Mouse (Mus musculus): ENCODE measurements around the gene Stx17. TPM values are rescaled to one million over a fixed set of nuclear protein-coding genes. Genes with fewer than 3 reads are reported as not detected.

Stx17 gene
- polyA plus RNA-seq, 1 experiment from 2014 or later = 23.6 TPM

DNA sequence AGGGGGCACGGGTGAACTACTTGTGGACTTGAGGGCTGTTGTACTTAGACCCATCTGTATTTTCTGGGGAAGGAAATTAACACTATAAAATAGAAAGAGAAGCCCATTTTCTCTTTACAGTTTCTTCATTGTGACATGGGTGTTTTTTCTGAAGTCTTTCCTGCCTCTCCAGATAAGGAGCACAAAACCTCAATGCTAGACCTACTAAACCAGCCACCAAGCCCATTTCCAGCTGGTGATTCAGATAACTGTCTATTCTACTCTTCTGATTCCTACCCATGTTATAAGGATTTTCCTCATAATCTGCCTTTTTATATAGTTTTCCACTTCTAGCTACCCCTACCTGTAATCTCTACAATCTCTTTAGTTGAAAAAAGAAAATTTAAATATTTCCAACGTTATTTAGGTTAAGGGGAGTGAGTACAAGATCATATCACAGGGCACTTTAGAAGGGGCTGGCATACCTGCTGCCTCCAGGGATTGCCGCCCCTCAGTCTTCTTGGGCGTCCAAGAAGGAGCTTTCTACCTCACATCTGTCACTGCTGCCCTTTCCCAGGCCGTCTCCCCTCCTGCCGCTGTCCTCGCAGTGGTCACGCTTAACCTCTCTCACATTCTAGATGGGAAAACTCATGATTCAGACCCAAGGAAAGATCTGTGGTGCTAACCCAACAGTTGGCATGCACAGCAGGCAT, 57.5 kb downstream of the Stx17 start:
- ATAC-seq (ENCODE audit: low FRiP score) (no peak), DNase-seq (ENCODE audit: low spot score, missing footprints) (no peak)
- 0 out of 2 replicates have a peak, but pooled peaks cover 3% of the 10 kb centered on the region for H3K4me1 ChIP-seq (ENCODE audit: control insufficient read depth, insufficient read depth, low read length)
- H3K27ac ChIP-seq (ENCODE audit: low read depth, low read length) = no peak overlapping the region
- WGBS = 86% methylated on average over 8 of the region's 8 CpGs
- H3K9me3 ChIP-seq (ENCODE audit: control insufficient read depth, low read length) = no peaks in the 10 kb centered on the region
- no peaks in the 10 kb centered on the region for H3K27me3 ChIP-seq (ENCODE audit: control insufficient read depth, insufficient read depth, low read length)
- no peak overlapping the region for H3K4me2 ChIP-seq
- no peak overlapping the region for H3K9ac ChIP-seq (ENCODE audit: low read length)
- H3K36me3 ChIP-seq (ENCODE audit: control insufficient read depth, insufficient read depth, low read length) = no peaks in the 10 kb centered on the region
- H3K4me3 ChIP-seq (ENCODE audit: low read depth, low read length) = no peak overlapping the region

DNA sequence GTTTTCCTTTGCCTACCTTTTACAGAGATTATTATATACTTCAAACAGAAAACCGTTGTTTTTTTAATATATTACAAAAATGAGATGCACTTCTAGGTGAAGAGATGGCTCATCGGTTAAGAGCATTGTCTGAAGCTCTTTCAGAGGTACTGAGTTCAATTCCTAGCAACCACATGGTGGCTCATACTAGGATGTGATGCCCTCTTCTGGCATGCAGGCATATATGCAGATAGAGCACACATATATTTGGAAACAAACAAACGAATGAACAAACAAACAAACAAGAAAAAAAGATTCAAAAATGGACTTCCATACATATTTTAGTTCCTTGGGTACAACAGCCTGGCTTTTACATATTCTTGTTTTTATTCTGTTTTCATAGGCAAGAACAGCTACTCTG, 73.2 kb downstream of the Stx17 start:
- WGBS = 87% methylated on average over 3 of the region's 3 CpGs
- Histone ChIP-seq H3K9ac (ENCODE audit: low read length) (no peak overlapping the region), H3K36me3 (ENCODE audit: control insufficient read depth, insufficient read depth, low read length) (peaks cover 4% of the 10 kb centered on the region; the same call in 1 of the 2 replicates)

DNA sequence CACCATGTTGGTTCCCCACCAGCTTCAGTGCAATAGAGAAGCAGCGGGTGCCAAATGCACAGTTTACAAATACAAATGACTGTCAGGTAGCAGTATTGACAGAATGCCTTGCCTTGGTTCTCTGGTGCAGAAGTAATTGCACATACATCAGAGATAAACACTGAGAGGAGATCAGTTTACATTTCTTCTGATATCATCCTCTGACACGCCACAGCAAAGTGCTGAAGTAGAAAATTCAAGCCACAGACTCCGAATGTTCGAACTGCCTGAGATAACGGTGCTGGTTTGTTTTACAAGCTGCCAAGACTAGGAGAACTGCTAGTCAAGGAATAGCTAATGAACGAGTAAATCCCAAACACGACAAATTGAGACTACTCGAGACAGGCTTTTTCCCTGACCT, 73.7 kb downstream of the Stx17 start:
- WGBS = 88% methylated on average over 8 of the region's 8 CpGs
- Histone ChIP-seq H3K27ac (ENCODE audit: low read depth, low read length) (no peak overlapping the region), H3K9ac (ENCODE audit: low read length) (no peak overlapping the region), H3K4me1 (ENCODE audit: control insufficient read depth, insufficient read depth, low read length) (no peaks in the 10 kb centered on the region), H3K9me3 (ENCODE audit: control insufficient read depth, low read length) (no peaks in the 10 kb centered on the region), H3K4me2 (no peak overlapping the region), H3K4me3 (ENCODE audit: low read depth, low read length) (no peak overlapping the region), H3K27me3 (ENCODE audit: control insufficient read depth, insufficient read depth, low read length) (no peaks in the 10 kb centered on the region), H3K36me3 (ENCODE audit: control insufficient read depth, insufficient read depth, low read length) (peaks cover 4% of the 10 kb centered on the region; the same call in 1 of the 2 replicates)
- ATAC-seq (ENCODE audit: low FRiP score) (no peak), DNase-seq (ENCODE audit: low spot score, missing footprints) (no peak)

More for the DNA sequence above, 73.2 kb downstream of the Stx17 start:
- Histone ChIP-seq H3K9me3 (ENCODE audit: control insufficient read depth, low read length) (no peaks in the 10 kb centered on the region), H3K4me3 (ENCODE audit: low read depth, low read length) (no peak overlapping the region), H3K4me1 (ENCODE audit: control insufficient read depth, insufficient read depth, low read length) (no peaks in the 10 kb centered on the region), H3K27me3 (ENCODE audit: control insufficient read depth, insufficient read depth, low read length) (no peaks in the 10 kb centered on the region), H3K27ac (ENCODE audit: low read depth, low read length) (no peak overlapping the region), H3K4me2 (no peak overlapping the region)
- DNase-seq (ENCODE audit: low spot score, missing footprints) (no peak), ATAC-seq (ENCODE audit: low FRiP score) (no peak)

DNA sequence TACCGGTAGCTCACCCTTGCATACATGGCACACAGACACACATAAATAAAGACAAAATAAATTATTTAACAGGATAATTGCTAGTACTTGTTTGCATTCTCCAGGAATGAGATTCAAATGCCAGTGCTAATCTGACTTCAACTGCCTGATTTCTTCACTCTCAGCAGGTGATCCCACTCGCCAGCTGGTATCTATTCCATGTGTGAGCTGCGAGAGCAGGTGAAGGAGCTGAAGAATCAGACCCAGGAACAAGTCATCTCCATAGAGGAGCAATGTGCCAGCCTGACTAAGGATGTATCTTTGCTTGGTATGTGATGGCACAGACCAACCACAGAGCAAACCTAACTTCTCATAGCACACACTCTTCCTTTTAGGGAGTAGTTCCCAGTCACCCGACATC, 78.8 kb downstream of the Stx17 start:
- H3K9ac ChIP-seq (ENCODE audit: low read length) = no peak overlapping the region
- no peaks in the 10 kb centered on the region for H3K27me3 ChIP-seq (ENCODE audit: control insufficient read depth, insufficient read depth, low read length)
- no peak overlapping the region for H3K27ac ChIP-seq (ENCODE audit: low read depth, low read length)
- no peaks in the 10 kb centered on the region for H3K4me1 ChIP-seq (ENCODE audit: control insufficient read depth, insufficient read depth, low read length)
- no peaks in the 10 kb centered on the region for H3K9me3 ChIP-seq (ENCODE audit: control insufficient read depth, low read length)
- H3K4me3 ChIP-seq (ENCODE audit: low read depth, low read length) = no peak overlapping the region
- peaks cover 4% of the 10 kb centered on the region; the same call in 1 of the 2 replicates for H3K36me3 ChIP-seq (ENCODE audit: control insufficient read depth, insufficient read depth, low read length)
- ATAC-seq (ENCODE audit: low FRiP score) (no peak), DNase-seq (ENCODE audit: low spot score, missing footprints) (no peak)
- 90% methylated on average over 4 of the region's 4 CpGs for WGBS
- no peak overlapping the region for H3K4me2 ChIP-seq

DNA sequence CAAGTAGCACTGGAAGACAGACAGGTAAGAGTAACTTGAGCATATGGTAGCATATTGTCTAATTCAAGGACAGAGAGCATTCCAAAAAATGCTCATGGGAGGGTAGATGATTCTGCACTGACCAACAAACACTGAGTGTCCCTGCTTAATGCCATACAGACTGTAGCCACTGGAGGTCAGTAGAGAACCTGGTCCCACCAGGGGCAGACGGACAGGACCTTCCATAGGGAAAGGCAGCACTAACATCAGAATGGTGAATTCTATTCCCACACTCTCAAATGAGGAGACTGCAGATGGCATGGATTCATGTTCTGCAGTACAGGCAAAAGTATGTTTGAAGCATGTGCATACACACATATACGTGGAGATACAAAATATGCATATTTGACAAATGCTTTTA, 100.5 kb downstream of the Stx17 start:
- 23% methylated on average over 2 of the region's 2 CpGs for WGBS
- H3K4me1 ChIP-seq (ENCODE audit: control insufficient read depth, insufficient read depth, low read length) = no peaks in the 10 kb centered on the region
- H3K4me3 ChIP-seq (ENCODE audit: low read depth, low read length) = no peak overlapping the region
- no peak overlapping the region for H3K27ac ChIP-seq (ENCODE audit: low read depth, low read length)
- DNase-seq (ENCODE audit: low spot score, missing footprints) (peak; percentile 96), ATAC-seq (ENCODE audit: low FRiP score) (peak; percentile 76)
- no peaks in the 10 kb centered on the region for H3K27me3 ChIP-seq (ENCODE audit: control insufficient read depth, insufficient read depth, low read length)
- H3K4me2 ChIP-seq = no peak overlapping the region
- H3K9me3 ChIP-seq (ENCODE audit: control insufficient read depth, low read length) = no peaks in the 10 kb centered on the region
- H3K36me3 ChIP-seq (ENCODE audit: control insufficient read depth, insufficient read depth, low read length) = no peaks in the 10 kb centered on the region
- no peak overlapping the region for H3K9ac ChIP-seq (ENCODE audit: low read length)

DNA sequence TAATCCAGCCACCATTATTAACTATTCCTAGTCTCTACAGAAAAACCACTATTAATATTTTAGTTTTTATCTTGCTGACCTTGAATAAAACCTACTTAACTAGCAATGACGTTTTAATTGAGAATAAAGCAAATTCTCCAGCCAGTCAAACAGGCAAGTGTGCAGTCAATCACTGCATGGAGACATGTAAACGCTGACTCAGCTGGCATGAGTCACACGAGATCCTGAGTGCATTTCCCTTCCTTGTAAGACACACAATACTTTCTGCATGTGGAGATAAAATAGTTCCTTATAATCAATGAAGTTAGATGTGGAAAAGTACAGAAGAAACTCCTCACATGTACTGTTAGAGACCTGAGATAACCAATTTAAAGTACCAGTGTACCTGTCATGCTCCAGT, 100.9 kb downstream of the Stx17 start:
- H3K4me2 ChIP-seq = no peak overlapping the region
- H3K4me3 ChIP-seq (ENCODE audit: low read depth, low read length) = no peak overlapping the region
- H3K27me3 ChIP-seq (ENCODE audit: control insufficient read depth, insufficient read depth, low read length) = no peaks in the 10 kb centered on the region
- H3K4me1 ChIP-seq (ENCODE audit: control insufficient read depth, insufficient read depth, low read length) = no peaks in the 10 kb centered on the region
- ATAC-seq (ENCODE audit: low FRiP score) (no peak), DNase-seq (ENCODE audit: low spot score, missing footprints) (no peak)
- no peak overlapping the region for H3K27ac ChIP-seq (ENCODE audit: low read depth, low read length)
- H3K9me3 ChIP-seq (ENCODE audit: control insufficient read depth, low read length) = no peaks in the 10 kb centered on the region
- 60% methylated on average over 3 of the region's 3 CpGs for WGBS
- no peaks in the 10 kb centered on the region for H3K36me3 ChIP-seq (ENCODE audit: control insufficient read depth, insufficient read depth, low read length)
- H3K9ac ChIP-seq (ENCODE audit: low read length) = no peak overlapping the region

DNA sequence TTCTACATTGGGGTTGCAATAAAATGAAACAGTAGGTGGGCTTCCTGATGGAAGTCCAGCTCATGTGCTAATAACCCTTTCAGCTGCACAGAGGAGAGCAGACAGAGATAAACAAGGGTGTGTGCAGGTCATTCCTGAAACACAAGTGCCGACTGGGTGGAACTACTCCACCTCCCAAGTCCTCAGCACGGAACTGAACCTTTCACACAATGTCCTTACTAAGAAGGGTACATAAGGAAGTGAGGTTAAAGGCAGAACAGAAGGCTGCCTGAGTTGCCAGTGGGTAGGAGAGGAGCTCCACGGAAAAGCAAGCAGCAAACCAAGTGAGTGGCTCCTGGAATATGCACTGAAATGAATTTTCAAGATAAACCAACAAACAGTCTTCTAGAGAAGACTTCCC, 102.1 kb downstream of the Stx17 start:
- no peaks in the 10 kb centered on the region for H3K9me3 ChIP-seq (ENCODE audit: control insufficient read depth, low read length)
- DNase-seq (ENCODE audit: low spot score, missing footprints) = peak; percentile 35
- no peak overlapping the region for H3K27ac ChIP-seq (ENCODE audit: low read depth, low read length)
- H3K4me2 ChIP-seq = no peak overlapping the region
- H3K4me1 ChIP-seq (ENCODE audit: control insufficient read depth, insufficient read depth, low read length) = no peaks in the 10 kb centered on the region
- H3K36me3 ChIP-seq (ENCODE audit: control insufficient read depth, insufficient read depth, low read length) = no peaks in the 10 kb centered on the region
- H3K4me3 ChIP-seq (ENCODE audit: low read depth, low read length) = no peak overlapping the region
- no peak overlapping the region for H3K9ac ChIP-seq (ENCODE audit: low read length)
- no peaks in the 10 kb centered on the region for H3K27me3 ChIP-seq (ENCODE audit: control insufficient read depth, insufficient read depth, low read length)
- no peak for ATAC-seq (ENCODE audit: low FRiP score)
- WGBS = 75% methylated on average over 3 of the region's 3 CpGs

MicroRNAs within 50 kb of the gene (microRNA counts, 519-probe panel; counts per million panel counts)
- not detected for microRNA mmu-miR-1958

Small RNAs within 50 kb of the gene (microRNA-seq; reads per million reads assigned to microRNA genes)
- not detected for gene Mir1958

Other genes with a start within 250 kb of the Stx17 start
- 0.68 and 0.77 TPM in 2 replicates for gene Nr4a3, start 79.8 kb upstream of the Stx17 start, polyA plus RNA-seq (2014; fragmentation: Nextera tagmentation; extraction: Ambion mirVana)
- gene Erp44, start 154.6 kb downstream of the Stx17 start, polyA plus RNA-seq (2014; fragmentation: Nextera tagmentation; extraction: Ambion mirVana) = 70.8 and 83.6 TPM in 2 replicates
- 5.5 and 7.8 TPM in 2 replicates for gene Invs, start 154.8 kb downstream of the Stx17 start, polyA plus RNA-seq (2014; fragmentation: Nextera tagmentation; extraction: Ambion mirVana)